ENCODE assay signal across 8 mouse cellular contexts in the genomic region with DNA sequence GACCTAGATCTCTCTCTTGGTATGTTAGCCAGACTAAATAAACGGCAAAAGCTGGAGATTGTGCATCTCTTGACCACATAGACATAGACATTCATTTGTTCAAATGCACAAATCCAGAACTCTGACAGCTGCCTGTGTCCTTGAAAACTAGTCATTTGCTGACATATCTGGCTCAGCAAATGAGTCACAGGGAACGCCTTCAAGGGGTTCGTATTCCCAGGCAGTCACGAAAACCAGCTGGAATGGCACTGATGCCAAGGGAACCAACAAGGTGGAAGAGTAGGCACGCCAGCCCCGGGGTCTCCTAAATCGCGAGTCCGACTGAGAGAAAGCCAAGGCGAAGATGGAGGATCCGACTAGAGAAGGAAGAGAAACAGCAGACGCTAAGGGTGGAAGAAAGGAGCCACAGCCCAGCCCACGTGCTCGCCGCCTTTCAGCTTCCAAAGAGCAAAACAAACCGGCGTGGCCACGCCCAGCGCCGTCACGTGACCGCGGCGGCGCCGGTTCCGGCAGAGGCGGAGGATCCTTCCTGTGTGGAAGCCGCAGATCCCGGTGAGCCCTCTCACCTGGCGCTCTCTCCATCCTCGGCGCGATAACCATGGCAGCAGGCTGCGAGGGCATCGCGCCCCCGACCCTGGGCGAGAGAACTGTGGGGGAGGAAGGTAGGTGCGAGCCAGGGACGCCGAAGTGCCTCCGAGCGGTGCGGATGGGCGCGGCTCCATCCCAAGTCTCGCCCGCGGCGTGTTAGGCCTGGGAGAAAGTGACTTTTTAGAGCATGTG. TPM values are rescaled to one million over a fixed set of nuclear protein-coding genes. Genes with fewer than 3 reads are reported as not detected.
DNase-seq lines count a peak whose midpoint lies in the region; ATAC-seq and TF ChIP-seq lines count a peak whose summit lies in the region.

A gene (plus strand): TSS at position 498 of the 780 bp plus-strand sequence.

- no peaks in the 10 kb centered on the region for H3K27me3 ChIP-seq in forebrain, embryonic 13.5 days
- H3K27me3 ChIP-seq in liver, embryonic 16.5 days (ENCODE audit: control insufficient read depth, insufficient read depth, low read depth, low read length) = no peaks in the 10 kb centered on the region
- no peaks in the 10 kb centered on the region for H3K27me3 ChIP-seq in neural tube, embryonic 12.5 days (replicated peaks)
- H3K27me3 ChIP-seq in stomach, postnatal 0 days (ENCODE audit: control insufficient read depth, insufficient read depth, low read length) = no peaks in the 10 kb centered on the region

- peak within 1 kb of the TSS; percentile 79 for H3K4me2 ChIP-seq in forebrain, embryonic 13.5 days
- peak within 1 kb of the TSS; percentile 95 for H3K4me2 ChIP-seq in liver, embryonic 16.5 days (ENCODE audit: low read depth, low read length)
- peak within 1 kb of the TSS; percentile 90 for H3K4me2 ChIP-seq in neural tube, embryonic 12.5 days (replicated peaks)
- H3K4me2 ChIP-seq in stomach, postnatal 0 days (replicated peaks; ENCODE audit: low read depth) = peak within 1 kb of the TSS; percentile 79

- 0 out of 2 replicates have a peak, but pooled peaks cover 5% of the 10 kb centered on the region for H3K36me3 ChIP-seq in forebrain, embryonic 13.5 days (ENCODE audit: poor library complexity, severe bottlenecking)
- H3K36me3 ChIP-seq in liver, embryonic 16.5 days (ENCODE audit: control insufficient read depth, insufficient read depth) = no peaks in the 10 kb centered on the region
- no peaks in the 10 kb centered on the region for H3K36me3 ChIP-seq in neural tube, embryonic 12.5 days
- H3K36me3 ChIP-seq in stomach, postnatal 0 days (ENCODE audit: control insufficient read depth, insufficient read depth, low read length) = no peaks in the 10 kb centered on the region

- peak within 1 kb of the TSS; percentile 76 for H3K4me3 ChIP-seq in forebrain, embryonic 13.5 days
- H3K4me3 ChIP-seq in liver, embryonic 16.5 days (ENCODE audit: low read depth, low read length) = peak within 1 kb of the TSS; percentile 83
- peak within 1 kb of the TSS; percentile 77 for H3K4me3 ChIP-seq in neural tube, embryonic 12.5 days
- H3K4me3 ChIP-seq in stomach, postnatal 0 days (ENCODE audit: low read depth, low read length) = peak within 1 kb of the TSS; percentile 84

- peak; percentile 76 for ATAC-seq in cerebellum, adult (ENCODE audit: insufficient number of reproducible peaks, low FRiP score, low TSS enrichment)
- peak; percentile 81 for ATAC-seq in forebrain, embryonic 13.5 days
- ATAC-seq in liver, embryonic 16.5 days (ENCODE audit: low read depth) = peak; percentile 72
- peak; percentile 78 for ATAC-seq in neural tube, embryonic 12.5 days (ENCODE audit: low FRiP score, low read depth)
- ATAC-seq in stomach, postnatal 0 days (ENCODE audit: low FRiP score, low TSS enrichment) = peak; percentile 85

- no peak for TF ChIP-seq EP300 in stomach, postnatal 0 days (optimal IDR thresholded peaks at IDR 0.05)

- WGBS in forebrain, embryonic 13.5 days = under 1% methylated on average over 51 of the region's 51 CpGs
- under 1% methylated on average over 51 of the region's 51 CpGs for whole genome bisulfite sequencing in large intestine, adult 2 months
- WGBS in liver, embryonic 16.5 days (ENCODE audit: insufficient replicate concordance) = under 1% methylated on average over 46 of the region's 51 CpGs
- under 1% methylated on average over 51 of the region's 51 CpGs for WGBS in neural tube, embryonic 12.5 days
- under 1% methylated on average over 51 of the region's 51 CpGs for WGBS in stomach, postnatal 0 days

- peak within 1 kb of the TSS; percentile 94 for H3K9ac ChIP-seq in forebrain, embryonic 13.5 days
- peak within 1 kb of the TSS; percentile 96 for H3K9ac ChIP-seq in liver, embryonic 16.5 days (ENCODE audit: low read depth, low read length)
- H3K9ac ChIP-seq in neural tube, embryonic 12.5 days = peak within 1 kb of the TSS; percentile 89
- H3K9ac ChIP-seq in stomach, postnatal 0 days (ENCODE audit: low read length) = peak within 1 kb of the TSS; percentile 96

- peaks cover 40% of the 10 kb centered on the region for H3K4me1 ChIP-seq in forebrain, embryonic 13.5 days
- peaks cover 46% of the 10 kb centered on the region for H3K4me1 ChIP-seq in liver, embryonic 16.5 days (ENCODE audit: control insufficient read depth, low read depth, low read length)
- H3K4me1 ChIP-seq in neural tube, embryonic 12.5 days = peaks cover 24% of the 10 kb centered on the region
- H3K4me1 ChIP-seq in stomach, postnatal 0 days (replicated peaks; ENCODE audit: control insufficient read depth, insufficient read depth) = no peaks in the 10 kb centered on the region; the same call in 1 of the 2 replicates

- H3K27ac ChIP-seq in forebrain, embryonic 13.5 days = peak within 1 kb of the TSS; percentile 60
- H3K27ac ChIP-seq in liver, embryonic 16.5 days (ENCODE audit: low read length) = peak within 1 kb of the TSS; percentile 92
- H3K27ac ChIP-seq in neural tube, embryonic 12.5 days = 0 out of 2 replicates have a peak within 1 kb of the TSS, but pooled peaks have one; percentile 17
- H3K27ac ChIP-seq in stomach, postnatal 0 days (replicated peaks) = peak within 1 kb of the TSS; percentile 92

- TF ChIP-seq CTCF in stomach, postnatal 0 days (IDR thresholded peaks at IDR 0.05; ENCODE audit: low read depth) = no peak

- DNase-seq in ES-CJ7 (ENCODE audit: low read depth, low spot score) = peak; percentile 92
- peak; percentile 93 to 95 for DNase-seq in heart, postnatal 10 days
- peak; percentile 72 for DNase-seq in large intestine, adult 2 months (ENCODE audit: low read depth, low spot score)
- DNase-seq in stomach, postnatal 0 days (ENCODE audit: low spot score) = peak; percentile 94

- no peaks in the 10 kb centered on the region for H3K9me3 ChIP-seq in forebrain, embryonic 13.5 days (replicated peaks)
- no peaks in the 10 kb centered on the region for H3K9me3 ChIP-seq in liver, embryonic 16.5 days (replicated peaks; ENCODE audit: control insufficient read depth, low read length)
- no peaks in the 10 kb centered on the region for H3K9me3 ChIP-seq in neural tube, embryonic 12.5 days
- no peaks in the 10 kb centered on the region for H3K9me3 ChIP-seq in stomach, postnatal 0 days (ENCODE audit: control insufficient read depth, low read length)

- intact Hi-C loops in heart, postnatal 10 days (cut with DNase I) = loop anchor here (1.0 kb wide), 1 partner anchor 48 kb away; no protein-coding TSS in a partner anchor

RNA-seq across cellular contexts. Expression of the gene that starts here (rescaled TPM):
- 20.2 and 21.0 TPM in 2 replicates for polyA plus RNA-seq in forebrain, embryonic 13.5 days (2015; fragmentation: Nextera tagmentation; extraction: Ambion mirVana)
- 1 to 10 TPM; 2.8 to 3.8 TPM for total RNA-seq in heart, postnatal 10 days (2021)
- polyA plus RNA-seq in large intestine, adult 2 months (2012; rRNA removed) = 4.7 and 6.0 TPM in 2 replicates
- 16.1 and 17.2 TPM in 2 replicates for polyA plus RNA-seq in liver, embryonic 16.5 days (2015; fragmentation: Nextera tagmentation; extraction: Ambion mirVana)
- polyA plus RNA-seq in neural tube, embryonic 12.5 days (2016; fragmentation: Nextera tagmentation; extraction: Ambion mirVana) = 20.0 and 21.9 TPM in 2 replicates
- 6.8 and 7.1 TPM in 2 replicates for polyA plus RNA-seq in stomach, postnatal 0 days (2015; fragmentation: Nextera tagmentation; extraction: Ambion mirVana)

Comparison
In these comparisons a context has a peak if more than half of its experiments do, and no peak if none do; other contexts are left out.
1. Peak in every context shown above with its lines: DNase-seq, ATAC-seq, H3K4me3 ChIP-seq and H3K27ac ChIP-seq.
2. H3K27ac ChIP-seq: peak in every context shown above with its lines; median percentile 92 in liver, embryonic 16.5 days; 92 in stomach, postnatal 0 days; 60 in forebrain, embryonic 13.5 days; 17 in neural tube, embryonic 12.5 days.